Mouse (Mus musculus): ENCODE measurements at regions not wholly inside any gene's neighbourhood (a gene's known extent, or its start where the extent isn't known, plus 50 kb on each side); places are given as distances from the start of the nearest gene placed in this dataset.
A peak's percentile ranks its signal among the peaks of the same experiment; 100 is the strongest.

GRCm38 (mm10) chr3:64898610-64899009 is 54.0 kb upstream of the Vmn2r7 start:
- ATAC-seq (ENCODE audit: insufficient number of reproducible peaks, insufficient read depth, low FRiP score, low read depth), result no peak
- Histone ChIP-seq H3K27ac (replicated peaks in 1 of 2; ENCODE audit: control insufficient read depth in 1 of 2, insufficient read depth in 1 of 2, low read depth in 2 of 2, low read length in 2 of 2) (no peak overlapping the region), H3K4me2 (ENCODE audit: low read length) (no peak overlapping the region), H3K9me3 (ENCODE audit: control insufficient read depth, low read length) (no peaks in the 10 kb centered on the region), H3K4me3 (ENCODE audit: control insufficient read depth in 1 of 2, insufficient read depth in 1 of 2, low read depth in 1 of 2, low read length in 2 of 2) (no peak overlapping the region), H3K27me3 (ENCODE audit: control insufficient read depth, insufficient read depth, low read length) (no peaks in the 10 kb centered on the region), H3K4me1 (ENCODE audit: control insufficient read depth in 2 of 2, insufficient read depth in 2 of 2, low read length in 2 of 2) (no peaks in the 10 kb centered on the region), H3K9ac (ENCODE audit: low read length) (no peak overlapping the region), H3K36me3 (ENCODE audit: control insufficient read depth, insufficient read depth, low read length) (no peaks in the 10 kb centered on the region)
- WGBS, result 57% methylated on average over 2 of the region's 2 CpGs

DNA sequence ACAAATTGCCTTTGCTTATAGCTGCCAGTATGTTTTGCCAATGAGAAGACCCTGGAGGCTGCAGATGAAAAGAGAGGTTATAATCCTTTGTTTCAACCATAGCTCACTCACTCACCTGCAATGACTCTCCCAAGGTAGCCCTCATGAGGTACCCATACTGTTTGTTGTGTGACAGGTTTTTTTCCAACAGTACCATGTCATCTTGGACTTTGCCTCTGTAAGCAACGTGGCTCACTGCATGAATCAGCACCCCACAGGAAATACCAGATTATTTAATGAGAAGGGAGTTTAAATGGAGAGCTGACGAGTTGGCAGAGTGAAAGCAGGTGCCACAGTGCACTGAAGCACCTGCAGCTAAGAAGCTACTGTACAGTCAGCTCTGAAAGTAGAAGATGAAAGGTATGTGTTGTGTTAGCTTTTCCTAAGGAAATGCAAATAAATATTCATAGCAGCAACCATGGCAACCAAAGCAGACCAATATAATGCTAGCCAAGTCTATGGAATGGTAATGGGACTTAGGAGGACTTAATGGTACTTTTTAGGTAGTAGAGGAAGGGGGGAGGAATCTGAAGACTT is 56.8 kb upstream of the Vmn2r7 start:
- WGBS, result 40% methylated on average over 2 of the region's 2 CpGs
- no peak for ATAC-seq (ENCODE audit: insufficient number of reproducible peaks, insufficient read depth, low FRiP score, low read depth)
- Histone ChIP-seq H3K4me2 (ENCODE audit: low read length) (no peak overlapping the region), H3K27me3 (ENCODE audit: control insufficient read depth, insufficient read depth, low read length) (no peaks in the 10 kb centered on the region), H3K27ac (replicated peaks in 1 of 2; ENCODE audit: control insufficient read depth in 1 of 2, insufficient read depth in 1 of 2, low read depth in 2 of 2, low read length in 2 of 2) (no peak overlapping the region), H3K9ac (ENCODE audit: low read length) (no peak overlapping the region), H3K36me3 (ENCODE audit: control insufficient read depth, insufficient read depth, low read length) (no peaks in the 10 kb centered on the region), H3K4me1 (ENCODE audit: control insufficient read depth in 2 of 2, insufficient read depth in 2 of 2, low read length in 2 of 2) (no peaks in the 10 kb centered on the region), H3K4me3 (ENCODE audit: control insufficient read depth in 1 of 2, insufficient read depth in 1 of 2, low read depth in 1 of 2, low read length in 2 of 2) (no peak overlapping the region), H3K9me3 (ENCODE audit: control insufficient read depth, low read length) (no peaks in the 10 kb centered on the region)

DNA sequence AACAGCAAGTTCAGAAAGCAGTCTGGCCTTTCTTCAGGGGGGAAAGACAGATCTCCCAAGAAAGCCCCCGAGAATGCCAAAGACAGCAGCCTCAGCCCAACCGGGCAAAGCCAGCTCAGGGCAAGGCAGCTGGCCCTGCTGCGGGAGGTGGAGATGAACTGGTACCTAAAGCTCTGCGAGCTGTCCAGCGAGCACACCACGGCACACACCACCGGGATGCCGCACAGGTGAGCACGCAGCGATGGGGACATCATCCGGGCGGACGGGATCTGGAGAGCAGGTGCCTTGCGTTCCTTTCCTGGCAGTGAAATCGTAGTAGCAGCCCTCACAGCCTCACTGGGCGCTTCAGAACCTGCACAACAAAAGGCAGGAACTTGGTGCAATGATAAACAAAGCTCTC is 104.7 kb upstream of the Vmn2r7 start:
- no peak for ATAC-seq (ENCODE audit: insufficient number of reproducible peaks, insufficient read depth, low FRiP score, low read depth)
- H3K9me3 ChIP-seq (ENCODE audit: control insufficient read depth, low read length), result no peaks in the 10 kb centered on the region
- no peaks in the 10 kb centered on the region for H3K36me3 ChIP-seq (ENCODE audit: control insufficient read depth, insufficient read depth, low read length)
- 15% methylated on average over 16 of the region's 16 CpGs for WGBS
- no peak overlapping the region for H3K27ac ChIP-seq (replicated peaks in 1 of 2; ENCODE audit: control insufficient read depth in 1 of 2, insufficient read depth in 1 of 2, low read depth in 2 of 2, low read length in 2 of 2)
- H3K4me3 ChIP-seq (ENCODE audit: control insufficient read depth in 1 of 2, insufficient read depth in 1 of 2, low read depth in 1 of 2, low read length in 2 of 2), result no peak overlapping the region; a peak in 1 of 4 replicates
- H3K4me2 ChIP-seq (ENCODE audit: low read length), result peak overlapping the region; percentile 44
- 0 out of 4 replicates have a peak, but pooled peaks cover 2 to 3% of the 10 kb centered on the region in 2 experiments for H3K4me1 ChIP-seq (ENCODE audit: control insufficient read depth in 2 of 2, insufficient read depth in 2 of 2, low read length in 2 of 2)
- H3K27me3 ChIP-seq (ENCODE audit: control insufficient read depth, insufficient read depth, low read length), result 0 out of 2 replicates have a peak, but pooled peaks cover 4% of the 10 kb centered on the region
- no peak overlapping the region for H3K9ac ChIP-seq (ENCODE audit: low read length)

- WGBS, result 78% methylated on average over 5 of the region's 5 CpGs
- no peak for ATAC-seq (ENCODE audit: insufficient number of reproducible peaks, insufficient read depth, low FRiP score, low read depth)
- H3K36me3 ChIP-seq (ENCODE audit: control insufficient read depth, insufficient read depth, low read length), result no peaks in the 10 kb centered on the region
- no peak overlapping the region for H3K27ac ChIP-seq (replicated peaks in 1 of 2; ENCODE audit: control insufficient read depth in 1 of 2, insufficient read depth in 1 of 2, low read depth in 2 of 2, low read length in 2 of 2)
- H3K9me3 ChIP-seq (ENCODE audit: control insufficient read depth, low read length), result no peaks in the 10 kb centered on the region
- H3K9ac ChIP-seq (ENCODE audit: low read length), result no peak overlapping the region
- H3K4me3 ChIP-seq (ENCODE audit: control insufficient read depth in 1 of 2, insufficient read depth in 1 of 2, low read depth in 1 of 2, low read length in 2 of 2), result no peak overlapping the region
- no peak overlapping the region for H3K4me2 ChIP-seq (ENCODE audit: low read length)
- H3K4me1 ChIP-seq (ENCODE audit: control insufficient read depth in 2 of 2, insufficient read depth in 2 of 2, low read length in 2 of 2), result peaks cover 0 to 4% of the 10 kb centered on the region in 2 experiments; a peak in 1 of 4 replicates
- no peaks in the 10 kb centered on the region for H3K27me3 ChIP-seq (ENCODE audit: control insufficient read depth, insufficient read depth, low read length)
Observed at GRCm38 (mm10) chr3:64964667-64965415, 120.3 kb upstream of the Vmn2r7 start.

GRCm38 (mm10) chr3:64965416-64965980 is 120.9 kb upstream of the Vmn2r7 start:
- no peaks in the 10 kb centered on the region for H3K36me3 ChIP-seq (ENCODE audit: control insufficient read depth, insufficient read depth, low read length)
- no peak overlapping the region for H3K4me2 ChIP-seq (ENCODE audit: low read length)
- H3K27me3 ChIP-seq (ENCODE audit: control insufficient read depth, insufficient read depth, low read length), result no peaks in the 10 kb centered on the region
- no peak overlapping the region for H3K27ac ChIP-seq (replicated peaks in 1 of 2; ENCODE audit: control insufficient read depth in 1 of 2, insufficient read depth in 1 of 2, low read depth in 2 of 2, low read length in 2 of 2)
- H3K4me3 ChIP-seq (ENCODE audit: control insufficient read depth in 1 of 2, insufficient read depth in 1 of 2, low read depth in 1 of 2, low read length in 2 of 2), result no peak overlapping the region
- WGBS, result 52% methylated on average over 6 of the region's 6 CpGs
- H3K4me1 ChIP-seq (ENCODE audit: control insufficient read depth in 2 of 2, insufficient read depth in 2 of 2, low read length in 2 of 2), result peaks cover 0 to 4% of the 10 kb centered on the region in 2 experiments; a peak in 1 of 4 replicates
- ATAC-seq (ENCODE audit: insufficient number of reproducible peaks, insufficient read depth, low FRiP score, low read depth), result no peak
- no peak overlapping the region for H3K9ac ChIP-seq (ENCODE audit: low read length)
- H3K9me3 ChIP-seq (ENCODE audit: control insufficient read depth, low read length), result no peaks in the 10 kb centered on the region

DNA sequence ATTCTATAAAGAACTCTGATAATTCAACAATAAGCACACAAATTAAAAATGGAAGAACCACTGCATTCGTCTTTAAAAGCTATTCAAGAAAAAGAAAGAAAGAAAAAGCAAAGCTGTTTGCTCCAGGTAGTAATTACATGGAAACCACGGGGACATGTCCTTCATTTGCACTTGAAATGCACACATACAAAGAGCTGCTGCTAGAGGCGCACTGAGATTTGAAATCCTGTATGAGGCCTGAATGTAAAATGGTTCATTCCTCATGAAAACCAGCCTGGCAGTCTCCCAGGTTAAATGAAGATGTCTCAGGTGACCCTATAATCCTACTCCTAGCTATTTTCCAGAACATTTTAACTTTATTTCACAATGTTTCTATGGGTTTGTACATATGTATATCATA is 123.7 kb upstream of the Vmn2r7 start:
- Histone ChIP-seq H3K4me2 (ENCODE audit: low read length) (no peak overlapping the region), H3K9me3 (ENCODE audit: control insufficient read depth, low read length) (no peaks in the 10 kb centered on the region), H3K9ac (ENCODE audit: low read length) (no peak overlapping the region), H3K36me3 (ENCODE audit: control insufficient read depth, insufficient read depth, low read length) (no peaks in the 10 kb centered on the region), H3K4me1 (ENCODE audit: control insufficient read depth in 2 of 2, insufficient read depth in 2 of 2, low read length in 2 of 2) (peaks cover 0 to 4% of the 10 kb centered on the region in 2 experiments; a peak in 1 of 4 replicates), H3K4me3 (ENCODE audit: control insufficient read depth in 1 of 2, insufficient read depth in 1 of 2, low read depth in 1 of 2, low read length in 2 of 2) (no peak overlapping the region), H3K27ac (replicated peaks in 1 of 2; ENCODE audit: control insufficient read depth in 1 of 2, insufficient read depth in 1 of 2, low read depth in 2 of 2, low read length in 2 of 2) (no peak overlapping the region), H3K27me3 (ENCODE audit: control insufficient read depth, insufficient read depth, low read length) (no peaks in the 10 kb centered on the region)
- no peak for ATAC-seq (ENCODE audit: insufficient number of reproducible peaks, insufficient read depth, low FRiP score, low read depth)
- 67% methylated on average over 3 of the region's 3 CpGs for WGBS

DNA sequence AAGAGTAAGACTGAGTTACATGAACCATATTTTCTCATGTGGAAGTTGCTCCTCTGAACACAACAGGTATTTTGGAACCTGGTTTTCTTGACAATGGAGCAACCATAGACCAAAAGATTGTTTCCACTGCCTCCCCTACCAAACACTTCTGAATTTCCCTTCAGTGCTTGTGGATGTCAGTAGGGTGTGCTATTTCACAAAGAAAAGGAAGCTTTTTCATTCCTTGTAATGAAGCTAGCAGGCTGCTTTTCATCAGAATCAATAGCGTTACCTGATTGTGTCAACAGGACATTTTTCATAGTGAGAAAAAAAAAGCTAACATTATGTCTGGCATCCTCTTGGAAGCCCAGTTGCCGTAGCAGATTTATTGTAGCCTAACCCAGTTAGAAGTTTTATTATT is 124.8 kb upstream of the Kcnab1 start:
- Histone ChIP-seq H3K4me1 (ENCODE audit: control insufficient read depth in 2 of 2, insufficient read depth in 2 of 2, low read length in 2 of 2) (no peaks in the 10 kb centered on the region), H3K36me3 (ENCODE audit: control insufficient read depth, insufficient read depth, low read length) (no peaks in the 10 kb centered on the region)
- 57% methylated on average over 2 of the region's 2 CpGs for WGBS

More for the DNA sequence above, 124.8 kb upstream of the Kcnab1 start:
- Histone ChIP-seq H3K27ac (replicated peaks in 1 of 2; ENCODE audit: control insufficient read depth in 1 of 2, insufficient read depth in 1 of 2, low read depth in 2 of 2, low read length in 2 of 2) (no peak overlapping the region), H3K4me2 (ENCODE audit: low read length) (no peak overlapping the region), H3K9ac (ENCODE audit: low read length) (no peak overlapping the region), H3K4me3 (ENCODE audit: control insufficient read depth in 1 of 2, insufficient read depth in 1 of 2, low read depth in 1 of 2, low read length in 2 of 2) (no peak overlapping the region), H3K9me3 (ENCODE audit: control insufficient read depth, low read length) (no peaks in the 10 kb centered on the region), H3K27me3 (ENCODE audit: control insufficient read depth, insufficient read depth, low read length) (no peaks in the 10 kb centered on the region)
- no peak for ATAC-seq (ENCODE audit: insufficient number of reproducible peaks, insufficient read depth, low FRiP score, low read depth)
